Mouse (Mus musculus) C2C12 (cell line): ENCODE measurements around the gene Gm20388. TPM values are rescaled to one million over a fixed set of nuclear protein-coding genes. Genes with fewer than 3 reads are reported as not detected.

ENCODE experiments used
- H3K27me3 ChIP-seq: one replicate; pipeline ENCODE4 v1.6.1; 2011; ENCODE audit not compliant: control insufficient read depth, insufficient read depth, insufficient read length
- H3K36me3 ChIP-seq: one replicate; pipeline ENCODE4 v1.6.1; 2011; ENCODE audit not compliant: control insufficient read depth, insufficient read depth
- H3K4me3 ChIP-seq: one replicate; pipeline ENCODE4 v1.5.1; 2011; ENCODE audit warnings: mild to moderate bottlenecking, control low read depth; ENCODE audit not compliant: poor library complexity, insufficient read depth, severe bottlenecking
- H3K79me2 ChIP-seq: one replicate; pipeline ENCODE4 v1.6.1; 2011; ENCODE audit not compliant: control insufficient read depth, insufficient read depth
- H3K79me3 ChIP-seq: one replicate; pipeline ENCODE4 v1.6.1; 2011; ENCODE audit warnings: low read depth, control low read depth
- H3ac ChIP-seq: one replicate; pipeline ENCODE3; 2011; ENCODE audit warnings: low read depth; ENCODE audit not compliant: control insufficient read depth, insufficient read length
- CEBPB ChIP-seq: IDR thresholded peaks from one replicate; pipeline ENCODE4 v1.6.1; 2011; ENCODE audit warnings: low read depth, mild to moderate bottlenecking, control low read depth, moderate library complexity
- CTCF ChIP-seq: IDR thresholded peaks from one replicate; pipeline ENCODE4 v1.5.1; 2011; ENCODE audit not compliant: control insufficient read depth, insufficient read depth, insufficient read length
- FOSL1 ChIP-seq: IDR thresholded peaks from one replicate; pipeline ENCODE4 v1.8.0; 2011; ENCODE audit warnings: mild to moderate bottlenecking, low read length; ENCODE audit not compliant: poor library complexity, insufficient read depth, severe bottlenecking
- MAX ChIP-seq: IDR thresholded peaks from one replicate; pipeline ENCODE4 v1.6.1; 2011; ENCODE audit warnings: mild to moderate bottlenecking, control low read depth
- MYOD1 ChIP-seq: IDR thresholded peaks from one replicate; pipeline ENCODE4 v1.6.1; 2011; ENCODE audit warnings: low read depth; ENCODE audit not compliant: control insufficient read depth, insufficient read length
- MYOG ChIP-seq: IDR thresholded peaks from one replicate; pipeline ENCODE4 v1.6.1; 2011; ENCODE audit not compliant: control insufficient read depth, insufficient read length; ENCODE audit errors: extremely low read depth
- USF1 ChIP-seq: IDR thresholded peaks from one replicate; pipeline ENCODE4 v1.6.1; 2011; ENCODE audit warnings: low read depth, mild to moderate bottlenecking, control low read depth, moderate library complexity
- polyA plus RNA-seq: library from polyadenylated mRNA; unstranded; fragments of >200 nt; fragmentation: generic; extraction: Trizol; gene quantifications from one replicate; pipeline ENCODE4 v1.2.1, GENCODE M21; 2012; ENCODE audit warnings: missing spikeins

The Gm20388 gene
- polyA plus RNA-seq, 1 experiment, result 15.0 TPM

DNA sequence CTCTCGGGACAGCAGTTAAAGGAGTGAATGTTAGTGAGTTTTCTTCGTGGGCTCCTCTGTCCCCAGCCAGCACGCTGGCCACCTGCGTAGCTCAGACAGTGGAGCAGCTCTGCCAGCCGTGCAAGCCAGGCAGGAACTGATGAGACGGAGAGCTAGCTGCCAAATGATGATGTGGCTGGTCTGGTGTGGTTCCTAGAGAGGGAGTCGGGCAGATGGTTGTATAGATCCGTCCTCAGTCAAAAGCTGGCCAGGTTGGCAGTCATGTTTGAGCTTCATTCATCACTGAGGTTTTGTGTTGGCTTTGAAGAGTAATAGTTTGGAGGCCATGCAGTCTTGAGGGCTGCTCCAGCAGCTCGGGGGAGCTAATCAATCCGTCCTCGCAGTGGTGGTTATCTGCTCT lies 3588.3 kb downstream of the Gm20388 start:
- Histone ChIP-seq H3K36me3 (peaks cover 87% of the 10 kb centered on the region), H3K4me3 (no peak overlapping the region), H3K79me3 (no peaks in the 10 kb centered on the region), H3K27me3 (no peaks in the 10 kb centered on the region), H3K79me2 (no peaks in the 10 kb centered on the region), H3ac (no peak overlapping the region)
- TF ChIP-seq FOSL1 (no peak), MYOG (no peak), CEBPB (no peak), MYOD1 (no peak), USF1 (no peak), CTCF (no peak), MAX (no peak)

DNA sequence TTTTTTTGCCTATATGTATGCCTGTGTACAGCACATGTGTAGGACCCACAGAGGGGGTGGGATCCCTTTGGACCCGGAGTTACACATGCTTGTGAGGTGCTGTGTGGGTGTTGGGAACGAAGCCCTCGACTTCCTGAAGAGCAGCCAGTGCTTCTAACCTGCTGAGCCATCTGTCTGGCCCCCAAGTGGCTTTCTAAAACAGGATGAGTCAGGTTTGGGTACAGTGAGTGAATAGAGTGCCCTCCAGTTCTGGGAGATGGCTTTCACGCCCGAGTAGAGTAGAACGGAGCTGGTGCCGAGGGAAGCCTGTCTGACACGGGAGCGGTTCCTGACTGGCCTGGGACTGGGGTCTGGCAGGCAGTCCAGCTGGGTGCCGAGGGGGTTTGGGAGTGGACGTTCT lies 3588.9 kb downstream of the Gm20388 start:
- Histone ChIP-seq H3K4me3 (no peak overlapping the region), H3K27me3 (no peaks in the 10 kb centered on the region), H3ac (no peak overlapping the region), H3K79me3 (no peaks in the 10 kb centered on the region), H3K79me2 (no peaks in the 10 kb centered on the region), H3K36me3 (peaks cover 81% of the 10 kb centered on the region)
- TF ChIP-seq MAX (no peak), MYOD1 (no peak), CEBPB (no peak), MYOG (no peak), CTCF (no peak), USF1 (no peak), FOSL1 (no peak)

DNA sequence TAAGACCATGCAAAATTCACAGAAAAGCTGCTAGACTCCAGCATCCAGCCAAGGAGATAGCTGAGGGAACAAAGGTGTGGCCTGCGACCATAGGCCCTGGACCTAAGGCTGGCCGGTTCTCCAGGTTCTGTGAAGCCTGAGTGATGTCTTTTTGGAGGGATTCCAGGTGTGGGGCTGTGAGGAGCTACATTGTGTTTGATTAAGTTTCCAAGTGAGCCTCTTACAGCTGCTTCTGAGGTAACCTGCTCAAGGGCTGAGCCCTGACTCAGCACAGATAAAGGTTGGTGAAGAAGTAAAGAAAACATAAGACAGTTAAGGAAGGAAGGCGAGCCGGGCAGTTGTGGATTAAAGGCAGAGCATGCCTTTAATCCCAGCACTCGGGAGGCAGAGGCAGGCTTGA lies 3591.6 kb downstream of the Gm20388 start:
- H3K4me3 ChIP-seq, result no peak overlapping the region

DNA sequence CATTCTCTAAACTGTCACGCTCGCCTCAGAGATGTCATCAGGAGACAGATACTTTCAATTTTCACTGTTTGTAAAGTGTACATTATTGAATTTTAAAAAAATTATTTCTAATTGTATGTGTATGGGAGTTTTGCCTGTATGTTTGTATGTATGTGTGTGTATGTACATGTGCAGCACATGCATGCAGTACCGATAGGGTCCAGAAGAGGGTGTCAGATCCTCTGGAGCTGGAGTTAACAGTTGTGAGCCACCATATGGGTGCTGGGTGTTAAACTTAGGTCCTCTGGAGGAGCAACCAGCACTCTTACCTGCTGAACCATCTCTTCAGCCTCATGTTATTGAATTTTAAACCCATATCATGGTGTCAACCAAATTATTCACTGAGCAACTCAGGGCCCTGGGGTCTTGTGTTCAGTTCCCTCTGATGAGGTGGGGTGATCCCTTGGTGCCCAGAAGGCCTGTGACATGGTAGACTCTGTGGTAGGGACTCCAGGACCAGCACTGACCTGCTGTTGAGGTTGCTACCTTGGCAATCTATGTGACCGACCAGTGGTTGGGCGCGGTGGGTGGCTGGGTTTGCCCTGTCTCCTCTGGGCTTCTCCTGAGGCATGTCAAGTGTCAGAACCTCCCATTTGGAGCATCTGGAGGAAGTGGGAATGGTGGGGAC lies 3593.3 kb downstream of the Gm20388 start:
- H3K36me3 ChIP-seq, result peaks cover 50% of the 10 kb centered on the region
- TF ChIP-seq FOSL1, result no peak
- no peak for TF ChIP-seq MYOD1
- no peak for TF ChIP-seq MAX
- TF ChIP-seq CEBPB, result no peak
- no peak for TF ChIP-seq MYOG
- no peaks in the 10 kb centered on the region for H3K79me3 ChIP-seq
- no peak overlapping the region for H3K4me3 ChIP-seq
- no peak overlapping the region for H3ac ChIP-seq
- no peaks in the 10 kb centered on the region for H3K27me3 ChIP-seq
- H3K79me2 ChIP-seq, result no peaks in the 10 kb centered on the region

More for the DNA sequence above, 3591.6 kb downstream of the Gm20388 start:
- Histone ChIP-seq H3K79me2 (no peaks in the 10 kb centered on the region), H3K27me3 (no peaks in the 10 kb centered on the region), H3ac (no peak overlapping the region), H3K79me3 (no peaks in the 10 kb centered on the region), H3K36me3 (peaks cover 63% of the 10 kb centered on the region)
- TF ChIP-seq MYOG, result no peak
- TF ChIP-seq CEBPB, result no peak

DNA sequence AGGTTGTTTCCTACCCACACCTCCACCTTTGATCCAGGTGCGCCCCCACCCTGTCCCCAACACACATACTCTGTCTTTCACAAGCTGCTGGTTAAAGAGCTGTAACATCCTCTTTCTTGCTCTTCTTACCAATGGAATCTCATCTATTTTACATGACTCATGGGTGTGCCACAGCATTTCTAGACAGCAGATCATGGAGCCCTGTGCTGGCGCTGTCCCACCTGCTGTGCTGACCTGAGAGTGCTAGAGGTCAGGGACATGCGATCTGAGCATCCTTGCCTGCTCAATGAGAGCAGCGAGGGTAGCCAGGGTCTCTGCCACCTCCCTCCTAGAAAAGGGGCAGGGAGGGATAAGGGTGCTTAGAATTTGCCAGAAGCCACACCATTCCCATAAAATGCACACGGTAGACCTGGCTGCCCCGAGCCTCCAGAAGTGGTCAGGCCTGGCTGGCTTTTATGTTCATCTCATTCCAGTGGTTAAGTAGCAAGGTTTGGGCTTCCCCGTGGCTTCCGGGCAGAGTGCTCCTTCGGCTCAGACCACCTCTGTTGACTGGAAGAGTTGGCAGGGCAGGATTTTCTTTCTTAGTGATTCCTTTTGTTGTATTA lies 3594.1 kb downstream of the Gm20388 start:
- TF ChIP-seq MYOD1 (peak; percentile 24), CTCF (no peak), MYOG (no peak)
- Histone ChIP-seq H3ac (no peak overlapping the region), H3K79me3 (no peaks in the 10 kb centered on the region), H3K79me2 (no peaks in the 10 kb centered on the region), H3K36me3 (peaks cover 42% of the 10 kb centered on the region), H3K4me3 (no peak overlapping the region), H3K27me3 (no peaks in the 10 kb centered on the region)

DNA sequence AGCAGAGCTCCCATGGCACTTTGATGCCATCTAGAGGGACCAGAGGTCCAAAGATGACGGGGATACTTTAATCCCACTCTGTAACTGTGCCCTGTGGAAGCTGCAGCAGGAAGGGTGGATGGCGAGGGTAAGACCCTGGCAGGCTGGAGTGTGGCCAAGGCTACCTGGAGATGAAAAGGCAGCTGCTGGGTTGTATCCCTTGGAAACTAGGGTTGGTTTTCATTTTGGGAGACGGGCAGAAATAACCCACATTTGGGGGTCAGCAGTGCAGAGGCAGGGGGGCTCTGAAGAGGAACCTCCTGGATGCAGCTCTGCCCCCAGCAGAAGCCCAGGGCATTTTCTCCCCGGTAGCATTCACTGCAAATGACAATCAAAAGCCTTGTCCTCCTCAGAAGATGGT lies 3594.6 kb downstream of the Gm20388 start:
- peaks cover 41% of the 10 kb centered on the region for H3K36me3 ChIP-seq
- no peaks in the 10 kb centered on the region for H3K79me3 ChIP-seq
- TF ChIP-seq MYOG, result no peak
- no peaks in the 10 kb centered on the region for H3K27me3 ChIP-seq
- H3K4me3 ChIP-seq, result no peak overlapping the region
- no peaks in the 10 kb centered on the region for H3K79me2 ChIP-seq
- no peak overlapping the region for H3ac ChIP-seq
